Mouse (Mus musculus) urinary bladder, postnatal 36 days (tissue): ENCODE results near the gene Gm1673.
"Not testable (repeated sequence)": the region's sequence is repeated elsewhere in the genome, so short reads cannot be mapped to it uniquely, and the experiment has no call there.

ENCODE experiments used
- DNase-seq, 2 experiments: peaks; one replicate each; pipeline ENCODE4 v3.0.0; 2022; ENCODE audit warnings: low spot score in 2 of 2, mixed read lengths in 1 of 2

The Gm1673 gene

DNA sequence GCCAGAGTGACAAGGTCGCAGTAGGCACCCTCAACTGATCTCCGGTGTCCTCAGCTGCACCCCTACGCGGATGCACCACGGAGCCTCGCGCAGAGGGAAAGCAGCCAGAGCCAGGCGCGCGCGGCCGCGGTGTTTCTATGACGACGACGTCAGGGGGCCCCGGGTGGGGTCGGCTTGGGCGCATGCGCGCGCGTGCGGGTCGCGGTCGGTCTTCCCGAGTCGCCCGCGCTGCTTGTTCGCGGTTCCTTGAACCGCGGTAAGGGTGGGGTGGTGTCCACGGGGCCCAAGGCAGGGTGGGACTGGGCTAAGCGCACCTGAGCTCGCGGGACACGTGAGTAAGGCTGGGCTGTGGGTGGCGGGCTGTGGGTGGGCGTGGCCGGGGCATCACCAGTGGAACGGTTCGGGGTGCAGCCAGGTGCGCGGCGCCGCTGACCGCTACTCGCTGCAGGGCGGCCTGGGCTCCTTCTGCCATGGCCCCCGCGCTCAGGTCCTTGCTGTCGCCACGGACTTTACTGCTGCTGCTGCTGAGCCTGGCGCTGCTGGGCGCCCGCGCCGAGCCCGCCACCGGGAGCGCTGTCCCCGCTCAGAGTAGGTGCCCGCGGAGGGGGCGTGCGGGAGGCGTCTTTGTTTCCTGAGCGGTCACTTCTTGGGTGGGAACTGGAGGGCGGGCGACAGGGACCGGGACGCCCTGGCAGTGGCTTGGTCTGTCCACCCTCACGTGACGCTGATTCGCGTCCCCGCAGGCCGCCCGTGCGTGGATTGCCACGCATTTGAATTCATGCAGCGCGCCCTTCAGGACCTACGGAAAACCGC is at the start of gene Gm1673:
Gene Gm1673, plus strand, starts transcription at position 125 of the 813 bp plus-strand sequence.
- DNase-seq = peak; percentile 46 to 62

DNA sequence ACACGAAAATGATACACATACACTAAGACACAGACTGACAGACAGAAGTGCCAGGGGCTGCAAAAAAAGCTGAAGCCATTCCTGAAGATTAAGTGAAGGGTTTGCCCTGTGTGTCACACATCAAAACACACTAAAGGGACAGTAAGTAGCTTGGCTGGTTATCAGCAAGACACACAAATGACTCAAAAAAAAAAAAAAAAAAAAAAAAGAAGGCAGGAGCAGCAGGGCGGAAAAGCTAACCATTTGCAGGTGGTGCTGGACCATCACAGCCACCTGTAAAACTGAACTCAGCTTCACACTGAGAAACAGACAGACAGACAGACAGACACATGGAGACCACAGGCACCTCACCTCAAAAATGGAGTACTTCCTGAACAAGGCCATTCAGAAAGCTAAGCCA is 49.2 kb upstream of the Gm1673 start:
- no peak for DNase-seq

DNA sequence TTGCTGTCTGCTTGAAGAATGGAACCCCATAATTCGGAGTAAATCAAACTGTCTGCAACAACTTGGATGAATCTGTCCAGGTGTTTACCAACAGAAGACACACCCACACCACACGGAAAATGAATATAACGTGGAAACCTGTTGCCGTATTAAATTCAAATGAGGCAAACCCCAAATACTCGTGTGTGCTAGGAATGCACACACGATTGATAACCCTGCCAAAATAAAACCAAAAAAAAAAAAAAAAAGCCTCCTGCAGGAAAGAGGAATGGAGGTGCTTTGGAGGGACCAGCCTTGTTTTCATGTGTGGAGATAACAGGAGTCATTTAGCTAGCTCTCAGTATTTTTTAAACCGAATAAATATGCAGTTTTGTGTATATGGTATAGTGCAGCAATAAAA is 48.4 kb upstream of the Gm1673 start:
- DNase-seq = no peak

GRCm38 (mm10) chr5:33935700-33936111 is 47.5 kb upstream of the Gm1673 start:
- DNase-seq = no peak

GRCm38 (mm10) chr5:33936120-33936707 is 47.0 kb upstream of the Gm1673 start, which contains the start of gene Nelfa:
Gene Nelfa, minus strand, starts transcription at chr5:33936413.
- peak; percentile 97 to 98 for DNase-seq

- no peak for DNase-seq
Observed at GRCm38 (mm10) chr5:33937230-33937629, 46.0 kb upstream of the Gm1673 start.

GRCm38 (mm10) chr5:33938448-33938847 is 44.8 kb upstream of the Gm1673 start:
- no peak for DNase-seq

DNA sequence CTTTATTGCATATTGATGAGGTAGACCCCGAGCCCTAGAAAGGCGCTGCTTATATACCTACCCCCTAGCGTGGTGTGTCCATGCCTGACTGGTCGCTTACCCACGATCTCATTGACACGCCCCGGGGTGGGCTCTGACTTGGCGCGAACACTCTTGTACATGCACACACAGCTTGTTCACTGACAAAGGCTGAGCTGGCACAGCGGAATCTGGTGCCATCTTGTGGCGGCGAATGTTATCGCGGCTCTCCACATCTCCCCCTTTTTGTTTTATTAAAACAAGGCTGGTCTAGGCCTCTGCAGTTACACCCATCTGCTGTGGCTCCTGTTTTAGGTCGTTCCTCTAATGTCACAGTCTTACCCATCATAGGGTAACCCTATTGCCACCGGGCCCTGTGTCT is 36.2 kb upstream of the Gm1673 start:
- not testable (repeated sequence) for DNase-seq

DNA sequence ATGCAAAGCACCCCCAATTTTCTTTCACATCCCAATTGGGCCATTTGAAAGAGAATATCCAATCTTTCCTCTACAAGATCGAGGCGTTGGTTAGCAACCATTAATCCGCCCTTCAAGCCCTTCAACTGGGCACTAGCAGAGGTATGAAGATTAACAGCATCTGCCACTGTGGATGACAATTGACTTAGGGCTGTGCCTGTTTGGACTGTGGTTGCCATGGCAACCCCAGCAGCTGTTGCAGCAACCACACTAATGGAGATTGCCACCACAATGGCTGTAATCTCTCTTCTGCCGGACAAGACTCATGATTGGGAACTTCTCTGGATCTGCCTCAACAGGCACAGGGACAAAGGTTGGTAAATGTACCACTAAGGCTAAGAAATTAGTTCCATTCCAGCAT is 34.9 kb upstream of the Gm1673 start:
- no peak for DNase-seq

DNA sequence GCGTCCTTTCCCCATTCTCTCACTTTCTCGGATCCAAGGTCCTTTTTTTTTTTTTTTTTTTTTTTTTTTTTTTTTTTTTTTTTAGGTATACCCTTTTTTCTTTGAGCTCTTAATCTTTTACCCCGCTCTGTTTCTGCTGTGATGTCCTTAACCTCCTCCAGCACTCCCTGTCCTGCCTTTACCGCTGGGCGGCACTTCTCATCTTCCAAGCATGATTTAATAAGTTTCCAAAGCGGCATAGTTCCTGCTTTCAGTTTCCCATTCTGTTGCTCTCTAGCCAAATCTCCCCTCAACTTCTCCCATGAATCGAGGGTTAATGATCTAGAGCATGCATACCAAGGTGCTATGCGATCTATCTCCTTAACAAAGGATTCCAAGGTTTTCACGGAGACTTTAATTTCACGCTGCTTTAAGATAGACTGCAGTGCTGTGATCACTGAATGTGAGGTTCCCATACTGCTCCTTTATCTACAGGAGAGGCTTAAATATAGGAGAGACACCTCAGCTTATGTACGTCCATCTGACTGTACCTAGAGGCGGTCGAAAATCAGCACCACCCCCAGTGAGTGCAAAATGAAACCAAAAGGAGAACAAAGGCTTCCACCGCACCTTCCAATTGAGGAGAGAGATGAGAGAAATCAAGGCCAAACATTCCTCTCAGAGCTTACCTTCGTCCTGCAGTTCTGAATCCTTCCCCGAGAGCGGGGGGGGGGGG is 29.6 kb upstream of the Gm1673 start:
- DNase-seq = no peak

GRCm38 (mm10) chr5:33954354-33954753 is 28.9 kb upstream of the Gm1673 start:
- DNase-seq = peak; percentile 50 to 64

DNA sequence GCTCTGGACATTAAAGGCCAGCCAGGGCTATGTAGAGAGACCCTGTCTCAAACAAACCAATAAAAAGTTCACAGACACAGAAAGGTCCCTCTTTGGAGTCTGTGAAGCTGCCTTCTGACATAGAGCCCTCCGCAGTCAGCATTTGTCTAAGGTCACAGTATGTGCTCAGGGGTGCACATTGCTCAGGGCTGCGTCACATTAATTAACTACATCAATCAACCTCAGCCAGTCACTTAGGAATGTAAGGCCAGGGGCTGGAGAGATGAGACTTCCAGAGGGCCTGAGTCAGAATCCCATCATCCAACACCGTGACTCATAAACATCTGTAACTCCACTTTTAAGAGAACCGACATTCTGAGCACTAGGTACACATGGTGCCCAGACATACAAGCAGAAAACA is 27.4 kb upstream of the Gm1673 start:
- no peak for DNase-seq

- no peak for DNase-seq
Observed at GRCm38 (mm10) chr5:33959382-33959781, 23.9 kb upstream of the Gm1673 start.

DNA sequence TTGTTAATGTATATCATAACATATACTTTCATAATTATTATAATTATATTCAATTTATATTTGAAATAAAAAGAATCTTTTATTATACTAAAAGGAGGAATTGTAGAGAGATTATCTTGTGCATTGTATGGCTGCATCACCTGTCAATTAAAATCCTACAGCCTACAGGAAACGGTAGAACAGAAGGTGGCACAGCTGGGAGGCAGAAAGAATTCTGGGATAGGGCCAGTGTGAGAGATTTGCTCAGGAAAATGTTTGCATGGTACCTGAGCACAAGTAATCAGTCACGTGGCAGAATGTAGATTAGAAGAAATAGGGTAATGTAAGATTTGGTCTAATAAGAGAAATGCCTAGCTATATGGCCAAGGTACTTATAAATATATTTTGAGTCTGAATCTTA is 8.5 kb upstream of the Gm1673 start:
- DNase-seq = no peak

- no peak for DNase-seq
Observed at GRCm38 (mm10) chr5:33976267-33976666, 7.0 kb upstream of the Gm1673 start.

GRCm38 (mm10) chr5:33982731-33983259 is 438 bp upstream of the Gm1673 start:
- DNase-seq = no peak

DNA sequence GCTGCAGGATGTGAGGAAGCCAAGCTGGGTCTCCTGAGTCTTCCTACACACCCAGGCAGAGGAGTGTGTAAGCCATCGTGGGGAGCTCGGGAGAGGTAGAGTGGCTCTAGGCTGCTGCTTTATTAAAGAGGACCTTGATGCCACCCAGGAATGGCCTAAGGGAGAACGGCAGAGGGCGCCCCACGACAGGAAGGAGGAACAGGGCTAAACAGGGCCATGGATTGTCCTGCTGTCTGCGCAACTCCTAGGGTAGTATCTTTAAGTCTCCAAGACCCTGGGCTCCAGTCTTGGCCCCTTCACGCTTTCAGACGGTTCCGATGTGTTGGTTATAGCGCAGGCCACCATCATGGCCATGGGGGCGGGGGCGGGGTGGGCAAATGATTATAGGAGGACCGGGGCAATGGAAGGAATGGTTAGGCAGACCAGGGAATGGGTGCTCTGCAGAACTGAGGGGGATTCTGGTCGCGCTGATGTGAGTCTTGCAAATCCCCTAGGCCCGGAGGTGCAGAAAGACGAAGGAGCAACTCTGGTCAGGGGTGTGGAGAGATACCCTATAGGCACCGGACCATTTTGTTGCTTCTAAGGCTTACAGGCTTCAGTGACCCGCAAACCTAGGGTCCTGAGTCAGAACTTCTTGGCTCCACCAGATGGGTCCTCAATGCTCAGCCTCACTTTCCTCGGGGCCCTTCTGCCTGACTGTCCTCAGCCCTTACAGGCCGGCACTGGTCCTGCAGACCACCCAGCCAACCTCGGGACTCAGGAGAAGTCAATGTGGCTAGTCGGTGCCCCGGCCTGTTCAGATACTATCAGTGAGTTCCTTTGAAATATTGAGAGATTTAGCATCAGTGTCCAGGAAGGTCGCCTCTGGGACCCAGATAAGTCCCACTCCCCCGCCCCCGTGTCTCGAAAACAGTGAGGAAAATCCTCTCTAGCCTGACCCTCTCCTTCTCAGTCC is 11.7 kb downstream of the Gm1673 start:
- DNase-seq = peak in 1 of 2 experiments; percentile 58

GRCm38 (mm10) chr5:33995843-33996693 is 12.8 kb downstream of the Gm1673 start, which contains the start of gene Nat8l:
Gene Nat8l, plus strand, starts transcription at chr5:33995984.
- DNase-seq = peak in 1 of 2 experiments; percentile 55

- no peak for DNase-seq
Observed at GRCm38 (mm10) chr5:33996694-33997045, 13.4 kb downstream of the Gm1673 start.
